Mouse (Mus musculus) forebrain, embryonic 12.5 days (tissue): ENCODE measurements around the gene Trp63. TPM values are rescaled to one million over a fixed set of nuclear protein-coding genes. Genes with fewer than 3 reads are reported as not detected.
A peak's percentile ranks its signal among the peaks of the same experiment; 100 is the strongest.
"Not testable (repeated sequence)": the region's sequence is repeated elsewhere in the genome, so short reads cannot be mapped to it uniquely, and the experiment has no call there.

Experiments
- ATAC-seq: fragments of 200-750 bp; cut with Nextera tagmentation; 2 replicates; pipeline ENCODE4 v1.8.0; 2017; ENCODE audit warnings: moderate TSS enrichment; ENCODE audit not compliant: low FRiP score
- H3K27ac ChIP-seq: fragments of 300-500 bp; sonication (generic); 2 replicates; pipeline ENCODE4 v1.5.1; 2016; ENCODE audit warnings: mild to moderate bottlenecking
- H3K27me3 ChIP-seq: fragments of 300-500 bp; sonication (generic); 2 replicates; pipeline ENCODE4 v1.6.1; 2016; ENCODE audit warnings: mild to moderate bottlenecking
- H3K36me3 ChIP-seq: fragments of 300-500 bp; sonication (generic); replicated peaks from 2 replicates; pipeline ENCODE4 v1.6.1; 2016; ENCODE audit warnings: mild to moderate bottlenecking
- H3K4me1 ChIP-seq: fragments of 300-500 bp; sonication (generic); 2 replicates; pipeline ENCODE4 v1.6.1; 2016
- H3K4me2 ChIP-seq: fragments of 300-500 bp; sonication (generic); 2 replicates; pipeline ENCODE4 v1.6.1; 2016; ENCODE audit warnings: mild to moderate bottlenecking, moderate library complexity
- H3K4me3 ChIP-seq: fragments of 300-500 bp; sonication (generic); replicated peaks from 2 replicates; pipeline ENCODE4 v1.5.1; 2016; ENCODE audit warnings: mild to moderate bottlenecking
- H3K9ac ChIP-seq: fragments of 300-500 bp; sonication (generic); 2 replicates; pipeline ENCODE4 v1.6.1; 2016; ENCODE audit warnings: mild to moderate bottlenecking
- H3K9me3 ChIP-seq: fragments of 300-500 bp; sonication (generic); 2 replicates; pipeline ENCODE4 v1.6.1; 2016
- WGBS: fragments of 180-500 bp; shearing (Covaris S2); methylation state at CpG from one replicate; pipeline ENCODE4 v1.1.7; 2016; 5-methylcytosine and 5-hydroxymethylcytosine counted together
- polyA plus RNA-seq: library from polyadenylated mRNA; unstranded; fragments of >200 nt; fragmentation: Nextera tagmentation; extraction: Ambion mirVana; gene quantifications from 2 replicates; pipeline ENCODE4 v1.2.1, GENCODE M21; 2016

Trp63 gene
- polyA plus RNA-seq = 1.2 and 1.6 TPM in 2 replicates

GRCm38 (mm10) chr16:25683531-25684248, at the start of gene Trp63:
Gene Trp63, plus strand, starts transcription at chr16:25683763.
- no peak within 1 kb of the TSS for H3K4me2 ChIP-seq
- no peak within 1 kb of the TSS for H3K27ac ChIP-seq
- no peaks in the 10 kb centered on the region for H3K36me3 ChIP-seq
- H3K4me3 ChIP-seq = no peak within 1 kb of the TSS
- no peak for ATAC-seq
- no peak within 1 kb of the TSS for H3K9ac ChIP-seq
- no peaks in the 10 kb centered on the region for H3K9me3 ChIP-seq
- no peaks in the 10 kb centered on the region for H3K4me1 ChIP-seq
- WGBS = 43% methylated on average over 8 of the region's 8 CpGs
- no peaks in the 10 kb centered on the region for H3K27me3 ChIP-seq

DNA sequence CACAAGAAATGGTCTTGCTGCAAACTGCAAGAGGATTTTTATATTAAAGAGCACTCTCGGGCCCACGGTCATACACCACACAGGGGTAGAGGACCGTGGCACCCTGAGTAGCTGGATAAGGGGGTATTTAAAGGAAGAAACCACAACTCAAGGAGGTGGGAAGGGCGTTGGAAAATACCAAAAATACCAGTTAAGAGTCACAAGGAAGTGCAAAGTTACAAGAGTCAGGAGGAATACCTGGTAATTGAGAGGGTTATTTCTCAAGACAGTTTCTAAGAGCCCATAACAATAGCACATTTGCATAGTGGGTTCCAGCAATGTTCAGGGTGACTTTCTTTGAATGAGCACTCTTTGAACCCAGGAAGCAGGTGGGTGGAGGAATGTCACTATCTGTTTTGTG, 38.8 kb upstream of the Trp63 start:
- H3K36me3 ChIP-seq, H3K4me3 ChIP-seq, H3K9ac ChIP-seq, H3K4me1 ChIP-seq, H3K27me3 ChIP-seq, H3K9me3 ChIP-seq, H3K4me2 ChIP-seq, ATAC-seq, H3K27ac ChIP-seq: not testable (repeated sequence)
- 86% methylated on average over 4 of the region's 4 CpGs for WGBS

DNA sequence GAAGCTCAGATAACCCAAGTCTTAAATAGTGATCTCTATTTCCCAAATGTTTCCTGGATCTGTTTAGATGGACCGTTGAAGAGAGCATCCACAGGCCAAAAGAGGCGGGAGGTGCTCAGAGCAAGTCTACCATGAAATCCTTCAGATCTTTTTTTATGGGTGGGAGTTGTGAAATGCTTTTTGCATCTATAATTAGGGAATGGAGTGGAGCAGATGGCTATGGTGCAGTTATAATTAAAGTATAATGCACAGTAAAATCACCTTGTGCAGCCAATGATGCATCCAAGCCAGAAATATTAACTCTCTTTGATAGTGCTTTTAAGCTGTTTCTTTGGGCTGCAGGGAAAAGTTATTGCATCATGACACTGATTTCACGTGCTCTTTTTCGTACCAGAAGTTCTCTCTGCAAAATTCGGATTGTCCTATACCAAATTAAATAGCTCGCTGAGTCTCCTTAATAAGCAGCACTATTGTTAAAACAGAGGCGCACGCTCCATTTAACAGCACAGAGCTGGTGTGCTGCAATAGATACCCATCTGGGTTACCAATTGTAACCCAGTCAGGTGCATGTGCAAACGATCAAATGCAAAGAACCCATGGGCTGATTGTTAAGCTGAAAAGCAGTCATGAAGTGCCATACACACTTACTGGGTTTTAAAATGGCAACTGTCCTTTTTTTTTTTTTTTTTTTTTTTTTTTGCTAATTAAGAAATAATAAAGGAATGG, 22.9 kb upstream of the Trp63 start:
- H3K27ac ChIP-seq = no peak overlapping the region
- no peaks in the 10 kb centered on the region for H3K27me3 ChIP-seq
- no peak overlapping the region for H3K4me3 ChIP-seq
- no peak overlapping the region; the same call in 1 of the 2 replicates for H3K4me2 ChIP-seq
- H3K9me3 ChIP-seq = no peaks in the 10 kb centered on the region
- no peaks in the 10 kb centered on the region; the same call in 1 of the 2 replicates for H3K4me1 ChIP-seq
- H3K36me3 ChIP-seq = no peaks in the 10 kb centered on the region
- H3K9ac ChIP-seq = no peak overlapping the region
- peak; percentile 82; the same call in 1 of the 2 replicates for ATAC-seq
- 46% methylated on average over 9 of the region's 9 CpGs for WGBS

DNA sequence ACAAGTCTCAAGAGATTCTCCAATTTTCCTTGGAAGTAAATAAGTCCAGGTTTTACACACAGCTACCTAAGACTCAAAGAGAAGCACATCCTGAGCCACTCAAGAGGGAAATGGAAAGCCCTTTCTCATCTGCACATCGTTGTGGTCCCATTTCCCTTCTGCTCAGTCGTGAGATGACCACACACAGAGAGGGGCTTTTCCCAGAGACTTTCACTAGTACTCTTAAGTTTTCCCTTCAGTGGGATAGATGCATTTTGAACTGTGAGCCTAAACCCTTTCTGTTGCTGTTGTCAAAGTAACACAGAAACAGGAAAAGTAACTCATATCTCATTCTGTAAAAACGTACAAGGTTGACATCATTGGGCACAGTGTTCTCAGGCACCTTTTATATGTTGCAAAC, 20.4 kb upstream of the Trp63 start:
- Histone ChIP-seq H3K4me2 (no peak overlapping the region), H3K27ac (no peak overlapping the region), H3K4me1 (no peaks in the 10 kb centered on the region; the same call in 1 of the 2 replicates), H3K4me3 (no peak overlapping the region), H3K9me3 (no peaks in the 10 kb centered on the region), H3K9ac (no peak overlapping the region), H3K36me3 (no peaks in the 10 kb centered on the region), H3K27me3 (no peaks in the 10 kb centered on the region)
- WGBS = 65% methylated on average over 3 of the region's 3 CpGs
- ATAC-seq = no peak

DNA sequence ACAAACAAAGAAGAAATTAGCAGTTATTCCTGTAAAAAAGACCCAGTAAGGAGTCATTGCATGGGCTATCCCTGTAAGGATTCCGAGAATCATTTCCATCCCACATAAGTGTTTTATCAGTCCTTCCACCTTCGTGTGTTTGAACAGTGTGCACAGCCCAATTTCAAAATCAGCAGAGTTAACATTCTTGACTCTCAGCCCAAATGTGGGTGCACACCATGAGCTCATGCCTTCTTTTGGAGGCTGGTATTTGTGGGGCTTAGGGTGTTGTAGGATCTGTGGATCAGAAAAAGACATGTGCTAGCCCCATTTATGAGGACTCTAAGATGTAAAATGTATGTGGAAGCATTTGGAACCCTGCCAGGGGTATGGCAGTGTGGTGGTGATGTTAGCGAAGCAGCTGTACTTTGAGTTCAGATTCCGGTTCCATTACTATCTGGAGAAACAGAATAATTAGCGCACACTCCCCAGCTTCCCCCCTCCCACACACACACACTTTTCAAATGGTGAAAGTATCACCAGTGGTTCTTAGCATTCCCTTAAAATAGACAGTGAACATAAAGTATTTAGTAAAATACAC, 9.6 kb upstream of the Trp63 start:
- Histone ChIP-seq H3K4me1 (no peaks in the 10 kb centered on the region), H3K4me3 (no peak overlapping the region), H3K9me3 (no peaks in the 10 kb centered on the region), H3K27ac (no peak overlapping the region), H3K4me2 (no peak overlapping the region), H3K36me3 (no peaks in the 10 kb centered on the region), H3K27me3 (no peaks in the 10 kb centered on the region), H3K9ac (no peak overlapping the region)
- ATAC-seq = no peak
- WGBS = 83% methylated on average over 5 of the region's 5 CpGs

GRCm38 (mm10) chr16:25680369-25680768, 3.2 kb upstream of the Trp63 start:
- H3K4me1 ChIP-seq = no peaks in the 10 kb centered on the region
- no peaks in the 10 kb centered on the region for H3K36me3 ChIP-seq
- H3K27ac ChIP-seq = no peak overlapping the region
- 86% methylated on average over 5 of the region's 5 CpGs for WGBS
- H3K4me3 ChIP-seq = no peak overlapping the region
- no peaks in the 10 kb centered on the region for H3K27me3 ChIP-seq
- no peak overlapping the region for H3K9ac ChIP-seq
- no peaks in the 10 kb centered on the region for H3K9me3 ChIP-seq
- no peak for ATAC-seq
- no peak overlapping the region for H3K4me2 ChIP-seq

DNA sequence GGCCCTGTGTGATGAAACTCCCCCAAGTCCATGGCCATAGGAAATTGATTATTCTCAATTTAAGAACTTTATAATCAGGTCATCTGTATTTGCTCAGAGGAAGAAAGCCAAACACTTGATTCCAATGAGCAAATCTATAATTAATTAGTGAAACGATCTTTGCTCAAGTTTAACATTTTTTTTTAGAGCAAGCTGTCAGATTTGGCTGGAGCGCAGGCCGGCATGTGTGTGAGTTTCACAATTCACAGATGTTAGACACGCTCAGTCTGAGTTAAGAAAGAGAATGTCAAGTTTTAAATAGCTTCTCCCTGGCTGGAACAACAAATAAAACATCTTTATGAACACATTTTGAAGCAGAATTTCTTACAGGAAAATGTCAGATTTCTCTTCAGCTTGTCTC, 1.0 kb upstream of the Trp63 start:
- Histone ChIP-seq H3K36me3 (no peaks in the 10 kb centered on the region), H3K9me3 (no peaks in the 10 kb centered on the region), H3K4me3 (no peak overlapping the region), H3K27ac (no peak overlapping the region), H3K9ac (no peak overlapping the region), H3K27me3 (no peaks in the 10 kb centered on the region), H3K4me1 (no peaks in the 10 kb centered on the region), H3K4me2 (no peak overlapping the region)
- WGBS = 79% methylated on average over 4 of the region's 4 CpGs
- no peak for ATAC-seq

DNA sequence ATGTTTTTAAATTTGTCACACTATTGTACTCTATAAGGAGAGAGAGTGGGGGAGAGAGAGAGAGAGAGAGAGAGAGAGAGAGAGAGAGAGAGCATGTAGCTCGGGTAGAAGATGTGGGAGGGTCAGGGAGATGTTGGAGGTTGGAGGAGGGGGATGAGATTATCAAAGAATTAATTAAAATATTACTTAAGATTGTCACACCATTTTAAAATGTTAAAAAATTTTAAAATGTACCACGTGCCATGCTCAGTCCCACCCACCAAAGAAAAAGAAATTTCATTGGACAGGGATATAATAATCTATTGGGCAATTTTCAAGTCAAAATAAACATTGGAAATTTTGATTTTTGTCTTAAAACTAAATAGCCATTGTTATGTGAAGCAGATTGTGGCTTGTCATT, 1.0 kb downstream of the Trp63 start:
- H3K27me3 ChIP-seq = no peaks in the 10 kb centered on the region
- WGBS = 75% methylated on average over 2 of the region's 2 CpGs
- no peak overlapping the region for H3K27ac ChIP-seq
- H3K9me3 ChIP-seq = no peaks in the 10 kb centered on the region
- no peak overlapping the region for H3K9ac ChIP-seq
- no peak overlapping the region for H3K4me3 ChIP-seq
- H3K4me2 ChIP-seq = no peak overlapping the region
- no peaks in the 10 kb centered on the region for H3K36me3 ChIP-seq
- no peaks in the 10 kb centered on the region for H3K4me1 ChIP-seq
- no peak for ATAC-seq

- H3K27me3 ChIP-seq = no peaks in the 10 kb centered on the region
- no peak overlapping the region for H3K27ac ChIP-seq
- no peak overlapping the region for H3K4me2 ChIP-seq
- peaks cover 3% of the 10 kb centered on the region; the same call in 1 of the 2 replicates for H3K4me1 ChIP-seq
- no peaks in the 10 kb centered on the region for H3K9me3 ChIP-seq
- H3K4me3 ChIP-seq = no peak overlapping the region
- no peak for ATAC-seq
- no peak overlapping the region for H3K9ac ChIP-seq
- WGBS = 20% methylated on average over 5 of the region's 5 CpGs
- H3K36me3 ChIP-seq = no peaks in the 10 kb centered on the region
Observed at GRCm38 (mm10) chr16:25690612-25691011, 7.0 kb downstream of the Trp63 start.

DNA sequence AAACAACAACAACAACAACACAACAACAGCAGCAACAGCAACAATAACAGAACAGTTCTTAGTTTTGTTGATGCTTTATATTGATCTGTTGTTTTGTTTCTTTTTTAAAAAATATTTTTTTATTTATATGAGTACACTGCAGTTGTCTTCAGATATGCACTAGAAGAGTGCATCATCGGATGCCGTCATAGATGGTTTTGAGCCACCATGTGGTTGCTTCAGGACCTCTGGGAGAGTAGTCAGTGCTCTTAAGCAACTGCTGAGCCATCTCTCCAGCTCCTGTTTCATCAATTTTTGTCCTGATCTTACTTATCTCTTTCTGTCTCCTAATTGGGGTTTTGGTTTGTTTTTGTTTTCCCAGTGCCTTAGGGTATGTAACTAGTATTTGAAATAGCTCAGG, 17.7 kb downstream of the Trp63 start:
- Histone ChIP-seq H3K4me1 (no peaks in the 10 kb centered on the region), H3K27ac (no peak overlapping the region), H3K4me3 (no peak overlapping the region), H3K27me3 (no peaks in the 10 kb centered on the region), H3K4me2 (no peak overlapping the region), H3K36me3 (no peaks in the 10 kb centered on the region), H3K9ac (no peak overlapping the region), H3K9me3 (no peaks in the 10 kb centered on the region)
- WGBS = 91% methylated on average over 2 of the region's 2 CpGs
- no peak for ATAC-seq

GRCm38 (mm10) chr16:25706260-25706659, 22.7 kb downstream of the Trp63 start:
- Histone ChIP-seq H3K27ac (no peak overlapping the region), H3K36me3 (no peaks in the 10 kb centered on the region), H3K27me3 (no peaks in the 10 kb centered on the region), H3K4me1 (no peaks in the 10 kb centered on the region), H3K4me2 (no peak overlapping the region), H3K9me3 (no peaks in the 10 kb centered on the region), H3K4me3 (no peak overlapping the region), H3K9ac (no peak overlapping the region)
- no peak for ATAC-seq

DNA sequence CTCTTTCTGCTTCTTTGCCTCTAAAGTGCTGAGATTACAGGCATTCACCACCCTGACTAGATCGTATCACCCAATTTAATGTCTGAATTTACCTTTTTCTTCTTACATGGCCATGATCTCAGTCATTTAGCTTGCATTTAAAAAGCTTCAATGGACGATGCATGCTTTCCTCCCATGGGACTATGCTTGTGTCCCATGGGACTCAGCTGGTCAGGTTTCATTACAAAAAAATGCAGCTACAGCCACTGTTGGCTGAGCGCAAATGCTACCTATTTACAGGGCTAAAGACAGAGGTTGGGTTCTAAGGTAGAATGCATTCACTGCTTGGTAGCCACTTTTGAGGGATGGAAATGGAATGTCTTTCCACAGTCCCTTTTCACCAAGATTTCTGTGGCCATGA, 32.2 kb downstream of the Trp63 start:
- no peaks in the 10 kb centered on the region for H3K36me3 ChIP-seq
- H3K4me3 ChIP-seq = no peak overlapping the region
- H3K27ac ChIP-seq = no peak overlapping the region
- no peak overlapping the region for H3K4me2 ChIP-seq
- no peaks in the 10 kb centered on the region for H3K9me3 ChIP-seq
- H3K4me1 ChIP-seq = no peaks in the 10 kb centered on the region
- ATAC-seq = no peak
- H3K9ac ChIP-seq = no peak overlapping the region
- 82% methylated on average over 3 of the region's 3 CpGs for WGBS
- H3K27me3 ChIP-seq = no peaks in the 10 kb centered on the region
